Mouse (Mus musculus) erythroblast, embryonic 14.5 days (primary cell): ENCODE data around the gene Sgpp2.

ENCODE experiments used
- GATA1 ChIP-seq: IDR thresholded peaks from 2 replicates; pipeline ENCODE4 v1.6.1; 2012; ENCODE audit warnings: low read length, inconsistent platforms, mixed read lengths
- TAL1 ChIP-seq: IDR thresholded peaks from 3 replicates; pipeline ENCODE4 v1.6.1; 2012; ENCODE audit warnings: low read length, inconsistent platforms, mixed read lengths

DNA sequence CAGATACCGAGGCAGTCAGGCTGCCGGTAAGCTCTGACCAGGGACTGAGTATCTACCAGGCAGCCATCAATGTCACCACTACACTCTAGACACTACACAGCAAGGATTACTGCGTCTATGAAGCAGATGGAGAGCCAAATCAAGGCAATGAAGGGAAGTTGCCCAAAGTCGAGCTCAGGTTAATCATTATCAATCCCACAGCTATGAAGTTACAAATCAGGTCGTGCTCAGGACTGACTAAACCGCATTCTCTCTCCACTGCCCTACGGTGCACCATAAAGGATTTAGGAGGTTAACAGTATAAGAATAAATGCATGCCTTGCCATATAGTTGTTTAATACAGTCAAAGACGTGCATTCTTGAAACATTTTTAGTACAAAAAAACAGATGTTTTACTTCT is 136.1 kb downstream of the Sgpp2 start:
- TF ChIP-seq GATA1 (no peak), TAL1 (no peak)
